Mouse (Mus musculus) bone marrow, adult 2 months (tissue): ENCODE data around the gene Treml1.

Experiments
- CTCF ChIP-seq: fragments of 200-500 bp; IDR thresholded peaks from 2 replicates; pipeline ENCODE4 v1.5.1; 2011; ENCODE audit warnings: low read length, control low read depth; ENCODE audit not compliant: control insufficient read depth, insufficient read depth
- POLR2A ChIP-seq: fragments of 200-500 bp; IDR thresholded peaks from 2 replicates; pipeline ENCODE4 v1.6.1; 2011; ENCODE audit warnings: low read depth, mild to moderate bottlenecking, control low read depth, low read length, borderline replicate concordance; ENCODE audit not compliant: control insufficient read depth

- no peak for TF ChIP-seq CTCF
- TF ChIP-seq POLR2A: no peak
Measured at GRCm38 (mm10) chr17:48312124-48312523, 47.6 kb upstream of the Treml1 start.
